Mouse (Mus musculus) left cerebral cortex, postnatal 36 days (tissue): ENCODE measurements at regions not wholly inside any gene's neighbourhood (a gene's known extent, or its start where the extent isn't known, plus 50 kb on each side); places are given as distances from the start of the nearest gene placed in this dataset.

Experiments
- DNase-seq, 2 experiments: peaks; one replicate each; pipeline ENCODE4 v3.0.0; 2021 to 2022; ENCODE audit warnings: low spot score in 2 of 2, mixed read lengths in 1 of 2
- intact Hi-C: fragments of 180-260 bp; cut with DNase I; formaldehyde crosslinking; loops from one replicate; pipeline ENCODE4 v1.15.1; 2025

DNA sequence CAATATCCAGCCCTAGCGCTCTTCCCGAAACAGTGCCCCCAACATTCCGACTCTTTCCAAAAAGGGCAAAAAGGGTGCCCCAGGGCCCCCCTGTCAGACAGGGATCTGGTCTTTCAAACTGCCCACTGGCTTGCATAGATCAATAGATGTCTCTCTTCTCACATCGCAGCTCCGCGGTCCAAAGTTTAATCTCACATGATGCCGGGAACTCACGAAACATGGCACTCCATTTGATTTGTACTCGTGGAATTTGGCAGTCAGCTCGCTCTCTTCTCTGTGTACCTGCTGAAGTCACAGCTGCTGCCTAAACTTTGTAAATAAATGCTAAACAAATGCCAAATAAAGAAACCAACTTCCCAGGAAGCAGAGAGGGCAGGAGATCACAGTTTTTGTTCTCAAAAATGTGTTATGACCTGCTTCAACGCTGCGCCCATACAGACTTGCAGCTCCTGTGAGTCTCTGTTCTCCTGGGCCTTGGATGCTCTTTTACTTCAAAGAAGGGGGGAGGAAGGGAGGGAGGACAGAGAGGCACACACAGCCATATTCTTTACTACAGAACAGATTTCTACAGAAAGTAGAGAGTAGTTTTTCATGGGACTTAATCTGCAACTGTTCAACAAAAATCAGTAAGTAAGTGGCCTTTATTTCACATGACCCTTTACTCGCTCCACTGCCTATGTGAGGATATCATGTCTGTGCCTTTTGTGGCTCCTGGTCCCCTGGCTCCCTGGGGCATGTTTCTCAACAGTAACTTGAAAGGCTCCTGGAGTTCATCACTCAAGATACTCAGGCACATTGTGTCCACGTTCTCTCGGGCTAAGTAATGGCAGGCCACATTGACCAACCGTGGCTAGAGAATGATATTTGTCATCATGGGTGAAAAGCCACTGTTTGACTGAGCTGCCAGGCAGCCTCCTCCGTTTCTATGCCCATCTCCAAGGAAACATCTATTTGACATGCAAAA, 254.6 kb downstream of the Dhx15 start:
- no peak for DNase-seq
- intact Hi-C loops = no loop called here

GRCm38 (mm10) chr5:51934910-51935309, 255.4 kb downstream of the Dhx15 start:
- intact Hi-C loops = no loop called here
- DNase-seq = no peak

GRCm38 (mm10) chr5:51933331-51933730, 257.0 kb downstream of the Dhx15 start:
- DNase-seq = no peak
- intact Hi-C loops = no loop called here

DNA sequence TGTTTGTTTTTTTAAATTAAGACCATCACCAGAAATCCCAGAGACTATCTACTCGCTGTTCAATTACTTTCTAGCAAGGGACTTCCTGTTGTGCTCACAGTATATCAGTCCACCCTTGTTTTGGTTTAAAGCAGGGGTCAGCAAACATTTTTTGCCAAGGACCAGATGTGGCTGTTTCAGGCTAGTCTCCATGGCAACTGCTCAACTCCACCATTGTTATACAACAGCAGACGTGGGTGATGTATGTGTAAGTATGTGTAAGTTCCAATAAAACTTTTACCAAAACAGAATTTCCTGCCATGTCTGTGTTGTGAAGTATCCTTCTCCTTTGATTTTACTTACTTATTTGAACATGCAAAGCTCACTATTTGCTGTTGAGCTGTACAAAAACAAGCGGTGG, 259.9 kb downstream of the Dhx15 start:
- intact Hi-C loops = no loop called here

DNA sequence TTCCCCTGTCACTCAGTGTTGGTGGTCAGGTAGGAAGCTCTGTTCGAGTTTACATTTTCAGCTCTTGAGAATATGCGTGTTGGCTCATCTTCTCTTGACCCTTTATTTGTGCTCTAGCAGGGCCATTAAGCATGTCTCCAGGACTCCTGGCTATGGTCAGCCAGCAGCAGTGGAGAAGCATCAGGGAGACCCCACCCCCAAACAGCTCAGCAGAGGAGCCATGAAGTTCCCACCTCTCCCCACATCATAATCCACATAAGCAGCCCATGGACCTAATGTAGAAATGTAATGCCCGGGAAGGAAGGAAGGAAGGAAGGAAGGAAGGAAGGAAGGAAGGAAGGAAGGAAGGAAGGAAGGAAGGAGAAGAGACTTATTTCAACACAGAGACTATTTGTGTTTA, 261.5 kb downstream of the Dhx15 start:
- intact Hi-C loops = no loop called here
- DNase-seq = no peak

More for the DNA sequence above, 259.9 kb downstream of the Dhx15 start:
- DNase-seq = no peak

GRCm38 (mm10) chr5:51923417-51923816, 266.9 kb downstream of the Dhx15 start:
- no peak for DNase-seq
- intact Hi-C loops = no loop called here

DNA sequence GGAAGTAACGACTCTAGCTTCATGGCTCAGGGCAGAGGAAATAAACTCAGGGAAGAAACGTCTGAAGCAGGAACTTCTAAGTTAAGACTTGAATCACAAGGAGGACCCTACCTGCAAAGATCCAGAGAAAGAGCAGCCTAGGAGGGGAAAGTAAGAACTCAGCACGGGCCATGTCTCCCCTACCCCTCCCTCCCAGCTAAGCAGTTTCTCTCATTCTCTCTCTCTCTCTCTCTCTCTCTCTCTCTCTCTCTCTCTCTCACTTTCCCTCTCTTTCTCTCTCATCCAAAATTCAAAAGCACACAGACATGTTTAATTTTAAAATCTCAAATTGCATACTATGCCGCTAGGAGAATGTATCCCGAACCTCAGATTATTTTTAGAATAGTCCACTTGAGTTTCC, 267.3 kb downstream of the Dhx15 start:
- intact Hi-C loops = no loop called here
- DNase-seq = no peak

GRCm38 (mm10) chr5:51922494-51922893, 267.8 kb downstream of the Dhx15 start:
- no peak for DNase-seq
- intact Hi-C loops = no loop called here

DNA sequence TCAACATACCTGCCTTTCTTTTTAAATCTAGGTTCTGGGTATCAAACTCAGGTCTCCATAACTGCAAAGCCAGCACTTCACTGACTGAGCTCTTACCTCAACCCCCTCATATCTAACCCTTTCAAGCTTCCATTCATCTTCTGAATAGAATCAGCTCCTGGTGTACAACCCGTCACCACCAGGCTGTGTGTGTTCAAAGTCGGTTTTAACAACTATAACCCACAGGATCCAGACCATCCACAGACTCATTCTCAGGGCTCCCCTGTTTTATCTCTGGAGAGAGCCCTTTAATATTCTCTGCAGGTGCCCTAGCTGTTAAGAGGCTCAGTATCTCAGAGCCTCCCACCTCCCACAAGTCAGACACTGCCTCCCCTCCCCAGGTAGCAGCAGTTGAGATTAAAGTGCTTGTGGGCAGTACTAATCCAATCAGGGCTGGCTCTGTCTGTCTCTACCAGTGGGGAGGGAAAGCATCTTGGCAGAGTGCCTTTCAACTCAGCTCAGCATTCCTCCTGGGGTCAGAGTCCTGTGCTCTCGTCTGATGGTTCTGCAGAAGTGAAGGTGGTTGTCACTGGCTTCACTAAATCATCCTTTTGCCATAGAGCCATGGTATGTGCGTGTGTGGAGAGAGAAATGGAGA, 272.4 kb downstream of the Dhx15 start:
- intact Hi-C loops = no loop called here
- no peak for DNase-seq

DNA sequence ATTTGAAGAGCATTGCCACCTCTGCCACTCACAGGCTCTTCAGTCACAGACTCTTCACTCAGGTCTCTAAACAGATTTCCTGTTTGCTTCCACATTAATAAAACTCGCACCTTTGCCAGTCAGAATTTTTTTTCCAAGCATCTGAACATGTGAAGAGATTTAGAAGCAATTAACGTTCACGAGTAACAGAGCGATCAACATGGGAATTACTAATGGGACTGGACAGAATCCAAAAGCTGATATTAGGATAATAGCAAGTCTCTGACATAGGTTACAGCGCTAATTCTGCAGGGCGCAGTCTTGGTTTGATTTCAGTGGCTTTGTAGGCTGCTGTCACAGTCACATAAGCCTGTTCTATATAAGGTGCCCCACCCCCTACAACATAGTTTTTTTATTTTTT, 275.6 kb downstream of the Dhx15 start:
- no peak for DNase-seq
- intact Hi-C loops = no loop called here

- no peak for DNase-seq
- intact Hi-C loops = no loop called here
Observed at GRCm38 (mm10) chr5:51908861-51909260, 281.5 kb downstream of the Dhx15 start.

DNA sequence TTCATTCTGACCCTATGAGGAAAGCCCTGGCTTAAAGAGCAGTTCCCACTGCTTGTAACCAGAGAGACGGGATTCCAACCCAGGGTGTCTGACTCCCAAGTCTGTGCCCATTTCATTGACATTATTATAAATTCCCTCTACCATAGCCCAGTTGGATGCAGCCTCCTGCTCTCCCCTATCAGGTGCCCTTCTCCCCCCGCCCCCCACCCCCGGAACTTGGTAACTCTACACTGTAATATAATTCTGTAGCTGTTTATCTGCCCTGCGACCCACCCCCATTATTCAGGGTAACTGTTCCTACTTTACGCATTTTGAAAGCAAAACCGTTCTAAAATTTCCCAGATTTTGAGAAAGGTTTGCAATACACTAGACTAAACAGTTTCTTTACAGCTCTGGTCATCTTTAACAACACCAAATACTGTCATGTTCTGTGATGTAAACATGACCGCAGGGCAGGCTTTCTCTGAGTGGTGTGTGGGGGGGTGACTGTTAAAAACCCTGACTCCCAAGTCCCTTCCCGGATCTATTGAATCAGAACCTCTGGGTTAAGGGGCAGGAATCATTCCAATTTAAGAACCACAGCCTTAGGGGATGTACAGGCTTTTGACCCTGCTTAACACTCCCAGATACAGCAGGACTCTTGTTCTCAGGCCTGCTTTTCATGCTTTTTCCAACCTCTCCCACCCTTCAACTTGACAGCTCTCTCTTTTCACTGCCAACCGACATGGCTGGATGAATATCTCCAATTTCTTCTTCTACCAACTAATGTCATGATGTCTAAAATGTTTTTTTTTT, 283.8 kb downstream of the Dhx15 start:
- intact Hi-C loops = no loop called here
- no peak for DNase-seq

- intact Hi-C loops = no loop called here
- DNase-seq = no peak
Observed at GRCm38 (mm10) chr5:51894159-51894558, 296.2 kb downstream of the Dhx15 start.

DNA sequence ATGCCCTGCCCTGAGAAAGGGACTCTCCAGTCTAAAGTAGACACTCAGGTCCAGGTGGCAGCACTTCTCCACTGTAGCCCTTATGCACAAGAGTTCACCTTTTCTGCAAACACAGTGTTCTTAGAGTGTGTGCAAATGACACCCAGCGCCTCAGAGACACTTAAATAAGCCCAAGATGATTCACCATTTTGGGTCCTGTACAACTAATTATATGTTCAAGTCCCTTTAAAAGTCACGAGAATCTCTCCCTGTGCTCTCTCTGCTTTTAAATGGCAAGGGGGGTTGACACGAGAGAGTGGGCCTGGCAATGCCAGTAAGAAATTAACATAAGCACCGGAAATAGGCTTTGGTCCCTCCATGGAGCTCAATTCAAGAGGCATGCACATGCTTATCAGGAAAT, 299.0 kb downstream of the Dhx15 start:
- no peak for DNase-seq
- intact Hi-C loops = no loop called here

GRCm38 (mm10) chr5:51888404-51888803, 301.9 kb downstream of the Dhx15 start:
- DNase-seq = no peak
- intact Hi-C loops = no loop called here

DNA sequence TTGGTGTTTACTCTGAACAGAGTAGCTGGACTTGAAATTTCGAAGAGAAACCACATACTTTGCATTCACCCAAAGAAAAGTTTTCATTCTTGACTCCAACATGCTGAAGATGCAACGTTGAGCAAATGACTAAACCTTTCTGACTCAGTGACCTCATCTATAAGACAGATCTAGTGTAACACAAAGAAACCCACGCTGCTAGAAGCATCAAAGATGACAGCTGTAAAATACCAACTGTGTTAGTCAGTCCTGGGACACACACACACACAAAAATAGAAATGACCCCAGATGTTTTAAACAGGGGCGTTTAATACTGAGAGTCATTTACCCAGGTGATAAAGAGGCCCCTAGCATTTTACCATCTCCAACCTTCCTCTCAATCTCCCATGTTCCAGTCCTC, 307.7 kb downstream of the Dhx15 start:
- DNase-seq = no peak
- intact Hi-C loops = no loop called here

- intact Hi-C loops = no loop called here
- DNase-seq = no peak
Observed at GRCm38 (mm10) chr5:51882173-51882572, 308.1 kb downstream of the Dhx15 start.

DNA sequence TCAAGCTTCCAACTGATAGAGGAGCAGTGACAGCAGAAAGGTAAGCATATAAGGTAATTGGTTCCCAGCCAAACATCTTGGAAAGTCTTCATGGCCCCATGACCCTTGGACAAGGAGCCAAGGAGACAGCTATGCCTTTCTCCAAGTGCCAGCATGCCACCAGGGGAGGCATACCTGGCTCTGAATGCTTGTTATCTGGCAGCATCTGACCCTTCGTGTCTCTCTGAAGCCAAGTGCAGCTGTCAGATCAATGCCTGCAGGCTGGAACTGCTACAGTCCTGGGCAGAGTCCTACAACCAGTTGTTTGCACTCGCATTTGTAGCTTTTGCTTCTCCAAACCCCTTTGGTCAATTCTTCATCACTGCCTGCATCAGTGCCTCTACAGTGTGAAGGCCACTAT, 309.3 kb upstream of the Ppargc1a start:
- no peak for DNase-seq
- intact Hi-C loops = no loop called here

DNA sequence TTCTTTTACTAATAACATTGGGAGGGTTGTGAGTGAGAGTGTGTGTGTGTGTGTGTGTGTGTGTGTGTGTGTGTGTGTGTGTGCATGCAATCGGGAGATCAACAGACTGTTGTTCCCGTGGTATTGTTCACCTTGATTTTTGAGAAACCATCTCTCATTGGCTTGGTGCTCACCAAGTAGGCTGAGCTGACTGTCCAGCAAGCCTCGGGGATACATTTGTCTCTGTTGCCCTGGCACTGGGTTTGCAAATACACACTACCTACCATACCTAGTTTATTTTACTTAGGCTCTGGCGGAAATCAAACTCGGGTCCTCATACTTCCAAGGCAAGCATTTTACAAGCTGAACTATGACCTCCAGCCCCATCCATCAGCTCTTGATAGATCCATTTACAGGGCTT, 306.0 kb upstream of the Ppargc1a start:
- intact Hi-C loops = no loop called here
- no peak for DNase-seq

DNA sequence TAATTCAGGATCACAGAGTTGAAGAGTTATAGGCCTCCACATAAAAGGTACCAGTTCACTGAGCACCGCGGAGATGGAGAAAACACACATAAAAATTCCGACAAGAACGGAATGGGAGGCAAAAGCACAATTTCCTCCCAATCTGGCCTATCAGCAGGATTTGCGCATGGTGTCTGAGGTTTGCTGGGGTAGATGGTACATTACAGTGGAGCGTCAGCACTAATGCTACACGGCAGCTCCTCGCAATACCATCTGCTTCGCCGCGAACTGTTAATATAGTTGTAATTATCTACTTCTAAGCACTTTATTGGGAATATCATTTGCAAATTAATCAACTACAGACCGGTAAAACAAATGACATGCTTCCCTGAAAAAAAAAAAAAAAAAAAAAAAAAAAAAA, 304.2 kb upstream of the Ppargc1a start:
- intact Hi-C loops = no loop called here
- no peak for DNase-seq
